Mouse (Mus musculus) midbrain, embryonic 16.5 days (tissue): ENCODE data around the gene Srxn1. TPM values are rescaled to one million over a fixed set of nuclear protein-coding genes. Genes with fewer than 3 reads are reported as not detected.

Experiments used
- ATAC-seq: fragments of 200-750 bp; cut with Nextera tagmentation; 2 replicates; pipeline ENCODE4 v1.8.0; 2017; ENCODE audit warnings: moderate TSS enrichment
- H3K27ac ChIP-seq: fragments of 300-500 bp; sonication (generic); 2 replicates; pipeline ENCODE4 v1.5.1; 2014; ENCODE audit warnings: mild to moderate bottlenecking, low read length, mixed read lengths
- H3K27me3 ChIP-seq: fragments of 300-500 bp; sonication (generic); 2 replicates; pipeline ENCODE4 v1.6.1; 2014; ENCODE audit warnings: low read depth, low read length, mixed read lengths; ENCODE audit not compliant: control insufficient read depth, insufficient read depth
- H3K36me3 ChIP-seq: fragments of 300-500 bp; sonication (generic); 2 replicates; pipeline ENCODE4 v1.6.1; 2014; ENCODE audit warnings: mild to moderate bottlenecking, low read length, moderate library complexity, mixed read lengths; ENCODE audit not compliant: control insufficient read depth, insufficient read depth
- H3K4me1 ChIP-seq: fragments of 300-500 bp; sonication (generic); 2 replicates; pipeline ENCODE4 v1.6.1; 2014; ENCODE audit warnings: mild to moderate bottlenecking, low read length, mixed read lengths; ENCODE audit not compliant: control insufficient read depth, insufficient read depth
- H3K4me2 ChIP-seq: fragments of 300-500 bp; sonication (generic); 2 replicates; pipeline ENCODE4 v1.6.1; 2014; ENCODE audit warnings: mild to moderate bottlenecking, low read length, mixed read lengths
- H3K4me3 ChIP-seq: fragments of 300-500 bp; sonication (generic); 2 replicates; pipeline ENCODE4 v1.5.1; 2014; ENCODE audit warnings: low read depth, mild to moderate bottlenecking, low read length, moderate library complexity, mixed read lengths
- H3K9ac ChIP-seq: fragments of 300-500 bp; sonication (generic); 2 replicates; pipeline ENCODE4 v1.6.1; 2014; ENCODE audit warnings: low read depth, low read length, mixed read lengths
- H3K9me3 ChIP-seq: fragments of 300-500 bp; sonication (generic); replicated peaks from 2 replicates; pipeline ENCODE4 v1.6.1; 2014; ENCODE audit warnings: mild to moderate bottlenecking, low read length, mixed read lengths; ENCODE audit not compliant: control insufficient read depth, poor library complexity, severe bottlenecking
- WGBS: fragments of 180-500 bp; shearing (Covaris S2); extraction: QIAGEN DNeasy Blood & Tissue Kit; methylation state at CpG from one replicate; pipeline ENCODE4 v1.1.7; 2014; 5-methylcytosine and 5-hydroxymethylcytosine counted together
- polyA plus RNA-seq: library from polyadenylated mRNA; unstranded; fragments of >200 nt; fragmentation: Nextera tagmentation; extraction: Ambion mirVana; gene quantifications from 2 replicates; pipeline ENCODE4 v1.2.1, GENCODE M21; 2015

The Srxn1 gene
- polyA plus RNA-seq, 1 experiment from 2014 or later = 25.4 TPM

DNA sequence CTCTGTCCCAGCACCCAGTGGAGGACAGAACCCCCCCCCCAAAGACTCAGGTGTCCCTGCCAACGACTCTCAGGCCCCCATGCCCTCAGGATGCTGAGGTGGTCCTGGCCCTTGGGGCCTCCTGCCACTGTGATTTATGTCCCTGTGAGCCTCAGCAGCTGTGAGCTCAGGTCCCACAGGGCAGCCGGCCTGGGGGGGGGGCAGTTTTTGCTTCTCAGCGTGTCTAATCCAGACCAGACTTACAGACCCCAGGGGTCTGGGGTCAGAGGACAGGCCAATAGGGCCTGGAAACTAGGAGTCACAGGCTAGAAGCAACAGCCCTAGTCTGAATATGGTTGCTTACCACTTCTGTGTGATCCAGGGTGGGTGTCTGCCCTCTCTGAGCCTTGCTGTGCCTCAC lies 48.0 kb downstream of the Srxn1 start:
- H3K9me3 ChIP-seq = no peaks in the 10 kb centered on the region
- 32% methylated on average over 3 of the region's 3 CpGs for WGBS
- no peaks in the 10 kb centered on the region for H3K36me3 ChIP-seq
- H3K4me1 ChIP-seq = no peaks in the 10 kb centered on the region
- no peak for ATAC-seq
- no peak overlapping the region for H3K27ac ChIP-seq
- H3K9ac ChIP-seq = no peak overlapping the region
- H3K4me2 ChIP-seq = no peak overlapping the region
- H3K4me3 ChIP-seq = no peak overlapping the region
- no peaks in the 10 kb centered on the region for H3K27me3 ChIP-seq

DNA sequence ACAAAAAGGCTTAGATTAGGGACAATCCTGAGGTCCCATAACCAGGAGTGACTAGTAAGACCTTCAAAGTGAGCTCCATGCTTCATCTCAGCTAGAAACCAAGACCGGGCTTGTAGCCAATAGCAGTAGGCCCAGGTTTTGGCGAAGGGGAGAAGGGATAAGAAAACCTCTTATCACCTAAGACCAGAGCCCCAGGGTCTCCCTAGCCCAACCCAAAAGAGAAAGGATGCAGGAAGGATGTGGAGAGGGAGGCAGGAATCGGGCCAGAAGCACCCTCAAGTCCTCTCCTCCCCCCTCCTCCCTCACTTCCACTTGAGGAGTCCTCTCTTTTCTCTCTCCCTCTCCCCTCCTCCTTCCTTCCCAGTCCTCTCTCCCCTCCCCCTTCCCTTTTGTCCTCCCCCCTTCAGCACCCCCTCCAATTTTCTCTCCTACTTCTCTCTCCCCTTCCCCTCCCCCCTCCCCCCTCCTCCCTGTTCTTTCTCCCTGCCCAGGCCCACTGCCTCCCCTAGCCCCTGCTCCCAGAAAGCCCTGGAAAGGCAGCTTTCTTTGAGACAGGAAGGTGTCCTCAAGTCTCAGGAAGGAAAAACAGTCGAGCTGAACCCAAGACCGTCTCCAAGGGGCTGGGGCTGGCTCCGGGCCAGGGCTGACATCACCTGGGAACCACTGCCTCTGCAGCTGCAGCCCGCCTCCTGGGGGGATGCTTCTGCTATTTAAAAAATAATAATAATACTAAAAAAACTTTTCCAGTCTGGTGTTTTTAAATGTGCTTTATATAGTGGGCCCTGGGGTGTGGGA lies 50.3 kb downstream of the Srxn1 start:
- Histone ChIP-seq H3K4me2 (no peak overlapping the region), H3K9ac (no peak overlapping the region), H3K4me3 (no peak overlapping the region), H3K9me3 (no peaks in the 10 kb centered on the region), H3K27ac (no peak overlapping the region), H3K27me3 (no peaks in the 10 kb centered on the region), H3K4me1 (no peaks in the 10 kb centered on the region), H3K36me3 (no peaks in the 10 kb centered on the region)
- 49% methylated on average over 7 of the region's 7 CpGs for whole genome bisulfite sequencing
- ATAC-seq = no peak

DNA sequence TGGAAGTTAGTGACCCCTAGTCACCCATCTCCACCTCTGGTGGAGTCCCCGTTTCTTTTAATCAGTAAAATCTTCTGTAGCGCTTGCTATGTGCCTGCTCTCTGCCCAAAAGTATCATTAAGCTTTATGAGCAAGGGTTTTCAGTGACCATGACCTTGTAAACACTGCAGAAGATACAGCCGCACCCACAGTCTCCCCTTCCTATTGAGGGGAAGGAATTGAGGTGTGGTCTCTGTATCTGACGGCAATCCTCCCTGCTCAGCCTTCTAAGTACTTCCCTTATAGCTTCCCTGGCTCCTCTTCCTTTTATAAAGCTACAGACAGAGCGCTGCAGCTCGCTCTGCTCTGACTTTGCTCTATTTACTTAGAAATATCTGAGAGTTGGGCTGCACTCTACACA lies 51.2 kb downstream of the Srxn1 start:
- Histone ChIP-seq H3K4me1 (no peaks in the 10 kb centered on the region), H3K27me3 (no peaks in the 10 kb centered on the region), H3K36me3 (no peaks in the 10 kb centered on the region), H3K27ac (no peak overlapping the region), H3K4me2 (no peak overlapping the region), H3K9ac (no peak overlapping the region), H3K4me3 (no peak overlapping the region), H3K9me3 (no peaks in the 10 kb centered on the region)
- ATAC-seq = no peak
- 88% methylated on average over 6 of the region's 6 CpGs for WGBS

DNA sequence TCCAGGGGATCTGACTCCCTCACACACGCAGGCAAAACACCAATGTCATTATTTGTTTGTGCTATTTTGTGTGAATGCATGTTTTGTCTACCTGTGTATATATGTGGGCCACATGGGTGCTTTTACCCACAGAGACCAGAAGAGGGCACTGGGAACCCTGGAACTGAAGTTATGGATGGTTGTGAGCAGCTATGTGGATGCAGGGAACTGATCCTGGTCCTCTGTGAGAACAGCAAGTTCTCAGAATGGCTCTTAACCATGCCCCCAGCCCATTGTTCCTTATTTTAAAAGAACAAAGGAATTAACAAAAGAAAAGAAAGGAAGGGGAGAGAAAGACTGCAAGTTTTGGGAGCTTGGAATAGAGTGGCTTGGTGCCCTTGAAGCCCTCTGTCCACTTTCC lies 54.2 kb downstream of the Srxn1 start:
- 92% methylated on average over 1 of the region's 1 CpGs for WGBS
- Histone ChIP-seq H3K4me3 (no peak overlapping the region), H3K36me3 (no peaks in the 10 kb centered on the region), H3K9ac (no peak overlapping the region), H3K4me2 (no peak overlapping the region), H3K27me3 (no peaks in the 10 kb centered on the region), H3K27ac (no peak overlapping the region), H3K4me1 (no peaks in the 10 kb centered on the region), H3K9me3 (no peaks in the 10 kb centered on the region)
- no peak for ATAC-seq

Other genes with a start within 250 kb of the Srxn1 start
- 0.14 and 0.30 TPM in 2 replicates for gene Angpt4, start 194.3 kb upstream of the Srxn1 start, polyA plus RNA-seq
- gene Fam110a, start 125.3 kb upstream of the Srxn1 start, polyA plus RNA-seq = 57.5 and 59.1 TPM in 2 replicates
- 1.0 and 1.4 TPM in 2 replicates for gene Slc52a3, start 109.0 kb upstream of the Srxn1 start, polyA plus RNA-seq
- gene Scrt2, start 24.0 kb upstream of the Srxn1 start, polyA plus RNA-seq = 5.8 and 7.7 TPM in 2 replicates
- 0.69 and 1.0 TPM in 2 replicates for gene Tcf15, start 38.0 kb downstream of the Srxn1 start, polyA plus RNA-seq
- 107 and 116 TPM in 2 replicates for gene Csnk2a1, start 121.3 kb downstream of the Srxn1 start, polyA plus RNA-seq
- 33.6 and 34.2 TPM in 2 replicates for gene Tbc1d20, start 188.3 kb downstream of the Srxn1 start, polyA plus RNA-seq
- gene Rbck1, start 227.1 kb downstream of the Srxn1 start, polyA plus RNA-seq = 101 and 104 TPM in 2 replicates
- gene Trib3, start 238.5 kb downstream of the Srxn1 start, polyA plus RNA-seq = 1.9 and 2.4 TPM in 2 replicates